ENCODE assay signal across 19 mouse cellular contexts in the genomic region with DNA sequence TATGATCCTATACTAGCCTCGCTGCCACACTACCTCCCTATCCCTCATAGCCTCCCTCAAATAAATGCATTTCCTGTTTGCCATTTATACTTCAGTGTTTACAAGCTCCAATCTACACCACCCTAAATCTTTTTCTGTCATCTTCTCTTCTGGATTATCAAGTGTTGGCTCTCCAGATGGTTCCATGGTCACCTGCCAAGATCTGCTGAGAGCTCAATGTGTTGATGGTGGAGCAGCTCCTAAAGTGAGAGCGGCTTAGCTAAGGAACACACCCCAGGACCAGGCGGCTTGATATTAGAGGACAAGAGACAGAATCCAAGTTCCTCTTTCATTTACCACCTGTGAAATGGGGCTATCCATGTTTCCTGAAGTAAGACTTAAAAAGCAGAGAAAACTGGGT. TPM values are rescaled to one million over a fixed set of nuclear protein-coding genes. Genes with fewer than 3 reads are reported as not detected.
DNase-seq lines count a peak whose midpoint lies in the region; ATAC-seq lines count a peak whose summit lies in the region.
"Had no signal": no experiment of that assay in that cellular context is flagged by ENCODE, and none has a peak within 500 bp of the region (broad histone marks: within the 10 kb centered on the region; RNA-seq: fewer than 3 reads in every experiment).

No protein-coding gene starts in this region.

- ATAC-seq in monocyte, adult 5-6 weeks (replicated peaks; ENCODE audit: insufficient number of reproducible peaks, low FRiP score, low TSS enrichment, poor library complexity, severe bottlenecking) = no peak
- ATAC-seq: activated CD4-positive, CD25-positive, alpha-beta regulatory T cell, adult 4 months; CD4-positive, CD25-positive, alpha-beta regulatory T cell, adult 4 months; forebrain, embryonic 14.5 days; intestine, embryonic 16.5 days; Patski had no signal

- DNase-seq in cerebellum, adult 11 months = peak; percentile 52
- no peak for DNase-seq in cerebellum, postnatal 4 days (ENCODE audit: low spot score in 2 of 2)
- peak; percentile 57 to 65 for DNase-seq in cerebellum, adult 18-20 months
- peak; percentile 77 for DNase-seq in cerebellum, adult 9-11 months
- DNase-seq in cerebellum, postnatal 36 days = peak; percentile 53 to 60
- DNase-seq in MN1 (ENCODE audit: low spot score) = no peak
- DNase-seq: adrenal gland, adult 2 months; adrenal gland, postnatal 25 days; B cell, adult 2 months; embryo, embryonic 11 days; gastrocnemius, adult 2 months; gastrocnemius, postnatal 36 days; heart, postnatal 36 days had no signal

RNA-seq across cellular contexts. Expression of a gene that starts 2.9 kb away (rescaled TPM):
- 12.6 to 46.5 TPM (median 38.6 TPM) in 3 replicates for total RNA-seq in monocyte, adult 5-6 weeks (2017)

RNA-seq across cellular contexts. Expression of a gene that starts 23.2 kb away (rescaled TPM):
- total RNA-seq in monocyte, adult 5-6 weeks (2017) = not detected in 3 replicates
- total RNA-seq: adrenal gland, adult 2 months; adrenal gland, postnatal 25 days; gastrocnemius, adult 2 months; gastrocnemius, postnatal 36 days; heart, postnatal 36 days had no signal

Comparison
In these comparisons a context has a peak if more than half of its experiments do, and no peak if none do; other contexts are left out.
1. DNase-seq: peak in cerebellum, adult 11 months (single experiment), cerebellum, adult 18-20 months (2 of 2), cerebellum, adult 9-11 months (single experiment) and cerebellum, postnatal 36 days (2 of 2); none in cerebellum, postnatal 4 days (0 of 2) and MN1 (single experiment).